Mouse (Mus musculus) activated CD4-positive, CD25-positive, alpha-beta regulatory T cell, adult 9 weeks (primary cell): ENCODE data around the gene Scgb1b18. TPM values are rescaled to one million over a fixed set of nuclear protein-coding genes. Genes with fewer than 3 reads are reported as not detected.

ENCODE experiments used
- polyA plus RNA-seq: library from polyadenylated mRNA; unstranded; fragments of 100-300 nt; shearing (Covaris generic); gene quantifications from one replicate; pipeline ENCODE4 v1.2.1, GENCODE M21; 2017

The Scgb1b18 gene
- polyA plus RNA-seq = not detected

DNA sequence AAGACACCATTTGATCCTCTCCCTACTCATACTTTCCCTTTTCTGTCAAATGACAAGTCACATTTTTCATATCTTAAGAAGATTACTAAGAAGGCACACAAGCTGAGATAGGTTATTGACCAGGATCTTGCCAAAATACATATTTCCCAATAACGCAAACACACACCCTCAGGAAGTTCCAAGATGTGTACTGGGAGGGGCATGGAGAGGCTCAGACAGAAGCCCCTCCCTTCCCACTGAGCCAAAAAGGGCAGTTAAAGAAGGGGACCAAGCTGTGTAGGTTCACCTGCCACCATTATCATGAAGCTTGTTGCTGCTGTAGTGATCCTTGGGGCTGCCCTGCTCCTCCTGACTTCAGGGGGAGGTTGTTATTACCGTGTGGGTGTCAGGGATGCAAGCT lies at the start of gene Scgb1b18:
TSS of gene Scgb1b18 (plus strand) at position 301 of the 400 bp plus-strand sequence.

DNA sequence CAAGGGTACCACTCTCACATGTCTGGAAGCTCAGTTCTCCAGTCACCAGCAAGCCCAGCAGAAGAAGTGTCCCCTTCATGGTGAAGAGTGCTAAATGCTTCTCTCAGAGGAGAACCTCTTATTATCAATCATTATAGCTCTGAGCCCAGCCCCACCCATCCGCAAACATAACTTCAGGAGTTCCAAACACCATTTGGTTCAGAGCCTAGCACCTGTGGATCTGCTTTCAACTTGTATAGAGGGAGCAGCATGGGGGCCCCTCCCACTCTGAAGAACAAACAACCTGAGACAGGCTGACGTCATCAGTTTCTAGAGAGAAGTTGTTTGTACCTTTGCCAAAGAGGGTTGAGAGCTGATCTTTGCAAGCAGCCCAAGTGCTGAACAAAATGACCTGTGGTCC lies 11.6 kb upstream of the Scgb1b18 start, which contains the start of gene Scgb2b18:
TSS of gene Scgb2b18 (minus strand) at position 101 of the 400 bp plus-strand sequence.

Other genes with a start within 250 kb of the Scgb1b18 start
- gene Scgb2b17, start 129.0 kb upstream of the Scgb1b18 start, polyA plus RNA-seq = not detected
- gene Scgb1b17, start 122.1 kb upstream of the Scgb1b18 start, polyA plus RNA-seq = not detected
- not detected for gene Scgb2b18, start 11.7 kb upstream of the Scgb1b18 start, polyA plus RNA-seq
- gene Scgb2b19, start 94.8 kb downstream of the Scgb1b18 start, polyA plus RNA-seq = not detected
- not detected for gene Scgb1b19, start 101.7 kb downstream of the Scgb1b18 start, polyA plus RNA-seq
- not detected for gene Scgb2b20, start 180.8 kb downstream of the Scgb1b18 start, polyA plus RNA-seq
- not detected for gene Scgb1b20, start 187.7 kb downstream of the Scgb1b18 start, polyA plus RNA-seq